Mouse (Mus musculus) myocyte (in vitro differentiated cells): ENCODE data around the gene Pclaf.

ENCODE experiments used
- CEBPB ChIP-seq: IDR thresholded peaks from 2 replicates; pipeline ENCODE4 v1.6.1; 2011; ENCODE audit warnings: mild to moderate bottlenecking, moderate library complexity; ENCODE audit not compliant: poor library complexity, insufficient read depth, severe bottlenecking
- E2F4 ChIP-seq: IDR thresholded peaks from one replicate; pipeline ENCODE4 v1.6.1; 2011; ENCODE audit warnings: mild to moderate bottlenecking, control low read depth, moderate library complexity; ENCODE audit not compliant: insufficient read depth
- MAX ChIP-seq: IDR thresholded peaks from one replicate; pipeline ENCODE4 v1.6.1; 2011; ENCODE audit warnings: low read depth, mild to moderate bottlenecking, control low read depth
- MYOD1 ChIP-seq, 3 experiments: IDR thresholded peaks; one replicate each; pipeline ENCODE4 v1.6.1; 2011; ENCODE audit warnings: control low read depth in 2 of 3, low read depth in 2 of 3, mild to moderate bottlenecking in 2 of 3, moderate library complexity in 1 of 3; ENCODE audit not compliant: insufficient read length in 2 of 3, control insufficient read depth in 1 of 3
- POLR2A ChIP-seq: IDR thresholded peaks from one replicate; pipeline ENCODE4 v1.6.1; 2011; ENCODE audit warnings: low read depth, mild to moderate bottlenecking, control low read depth, moderate library complexity; ENCODE audit not compliant: insufficient read length
- POLR2AphosphoS2 ChIP-seq: IDR thresholded peaks from one replicate; pipeline ENCODE4 v1.6.1; 2011; ENCODE audit warnings: low read depth, control low read depth; ENCODE audit not compliant: insufficient read length
- TCF3 ChIP-seq: IDR thresholded peaks from one replicate; pipeline ENCODE4 v1.6.1; 2011; ENCODE audit warnings: low read depth, control low read depth; ENCODE audit not compliant: insufficient read length

- TF ChIP-seq E2F4 (no peak), CEBPB (no peak), POLR2A (no peak), TCF3 (no peak), POLR2AphosphoS2 (no peak), MAX (no peak), MYOD1 (IDR thresholded peaks at IDR 0.05; ENCODE audit: control insufficient read depth in 1 of 3, insufficient read length in 2 of 3, low read depth in 2 of 3) (no peak)
These were observed 13.4 kb downstream of the Pclaf start for GRCm38 (mm10) chr9:65903419-65903818.
